Mouse (Mus musculus) urinary bladder, adult 2 months (tissue): Measurements from ENCODE around the gene Rbm19. TPM values are rescaled to one million over a fixed set of nuclear protein-coding genes. Genes with fewer than 3 reads are reported as not detected.

Experiments used
- DNase-seq: peaks from one replicate; pipeline ENCODE4 v3.0.0; 2022; ENCODE audit warnings: low spot score
- polyA plus RNA-seq: library from polyadenylated mRNA; depleted of rRNA; stranded (reverse); fragments of >200 nt; gene quantifications from 2 replicates; pipeline ENCODE4 v1.2.3, GENCODE M21; 2012

The Rbm19 gene
- polyA plus RNA-seq, 1 experiment = 7.0 TPM

DNA sequence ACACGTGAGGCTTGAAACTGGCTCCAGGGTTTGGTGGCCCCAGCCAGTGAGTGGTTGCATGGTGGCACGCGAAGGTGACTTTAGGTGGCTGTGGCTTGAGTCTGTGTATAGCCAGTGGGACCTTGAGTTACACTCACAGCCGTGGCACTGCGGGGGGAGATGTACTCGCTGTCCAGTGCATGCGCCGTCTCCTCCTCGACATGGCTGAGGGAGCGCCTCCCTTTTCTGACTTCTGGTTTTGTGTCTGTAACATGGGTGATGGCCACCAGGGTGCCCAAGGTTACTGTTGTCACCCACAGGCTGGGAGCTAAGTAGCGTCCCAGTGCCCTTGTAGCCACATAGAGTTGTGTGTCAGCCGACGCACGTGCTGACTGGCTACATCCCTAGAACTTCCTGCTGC is 19.1 kb downstream of the Rbm19 start:
- no peak for DNase-seq

DNA sequence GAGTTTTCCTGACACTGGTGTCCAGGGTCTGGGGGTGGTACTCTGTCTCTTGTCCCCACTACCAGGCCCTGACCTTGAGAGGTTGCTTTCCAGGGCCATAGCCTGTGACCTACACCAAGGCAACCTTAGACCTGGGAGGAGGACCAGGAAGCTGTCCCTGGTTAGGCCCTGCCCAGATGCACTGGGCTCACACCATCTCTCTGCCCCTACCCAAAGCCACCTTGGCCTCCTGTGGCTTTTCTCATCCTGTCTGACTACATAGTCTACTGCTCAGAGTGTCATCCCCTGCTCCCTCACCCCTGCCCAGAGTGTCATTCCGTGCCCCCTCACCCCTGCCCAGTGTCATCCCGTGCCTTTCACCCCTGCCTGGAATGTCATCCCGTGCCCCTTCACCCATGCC is 19.6 kb downstream of the Rbm19 start:
- no peak for DNase-seq

DNA sequence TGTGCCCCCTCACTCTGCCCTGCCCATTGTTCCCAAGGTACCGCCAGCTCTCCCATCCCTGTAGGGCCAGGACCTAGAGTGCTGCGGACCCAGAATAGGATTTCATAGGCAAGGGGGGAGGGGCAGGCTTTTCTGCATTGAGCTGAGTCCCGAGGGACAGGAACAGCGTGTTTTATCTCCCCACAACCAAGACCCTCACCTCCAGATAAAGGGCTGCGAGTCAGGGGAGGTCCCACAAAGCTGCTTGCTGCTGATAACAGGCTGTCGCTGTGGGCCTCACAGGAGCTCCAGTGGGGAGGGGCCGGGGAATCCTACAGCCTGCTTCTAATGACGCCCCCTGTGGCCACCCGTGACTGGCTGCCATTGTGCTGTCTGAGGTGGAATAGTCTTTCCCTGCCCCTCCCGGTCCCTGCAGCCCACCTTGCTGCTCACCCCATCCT is 20.0 kb downstream of the Rbm19 start:
- DNase-seq = no peak

- DNase-seq = no peak
Measured at GRCm38 (mm10) chr5:120137038-120137437, 20.8 kb downstream of the Rbm19 start.

DNA sequence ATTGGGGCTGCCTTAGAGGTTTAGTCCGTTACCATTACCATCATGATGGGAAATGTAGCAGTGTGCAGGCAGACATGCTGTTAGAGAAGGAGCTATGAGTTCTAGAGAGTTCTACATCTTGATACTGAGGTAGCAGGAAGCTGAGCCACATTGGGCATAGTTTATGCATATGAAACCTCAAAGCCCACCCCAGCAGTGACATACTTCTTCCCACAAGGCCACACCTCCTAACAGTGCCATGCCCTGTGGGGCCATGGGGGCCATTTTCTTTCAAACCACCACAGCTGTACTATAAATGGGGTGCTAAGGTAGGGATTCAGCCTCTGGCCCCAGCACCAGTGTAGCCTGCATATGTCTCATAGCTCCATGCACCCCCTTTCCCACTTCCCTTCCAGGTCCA is 21.6 kb downstream of the Rbm19 start:
- no peak for DNase-seq

GRCm38 (mm10) chr5:120138406-120138805 is 22.1 kb downstream of the Rbm19 start:
- DNase-seq = no peak

DNA sequence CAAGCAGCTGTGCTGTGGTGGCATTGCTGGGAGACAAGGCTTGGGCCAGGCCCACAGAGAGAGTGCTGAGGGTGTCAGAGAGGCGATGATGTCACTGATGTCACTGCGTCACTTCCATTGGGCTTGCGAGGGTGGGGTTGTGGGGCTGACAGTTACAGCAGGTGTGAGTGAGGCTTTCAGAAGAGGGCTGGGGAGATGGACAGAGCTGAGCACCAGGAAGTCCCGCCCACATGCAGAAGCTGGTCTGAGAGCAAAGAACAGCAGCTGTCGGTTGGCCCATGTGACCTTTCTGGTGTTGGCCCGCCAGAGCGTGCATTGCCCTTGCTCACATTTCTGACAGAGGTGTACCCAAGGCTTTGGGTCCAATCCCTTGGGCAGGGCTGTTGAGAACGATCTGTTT is 23.0 kb downstream of the Rbm19 start:
- DNase-seq = no peak

- DNase-seq = no peak
Measured at GRCm38 (mm10) chr5:120143941-120144340, 27.7 kb downstream of the Rbm19 start.

GRCm38 (mm10) chr5:120145371-120146050 is 29.2 kb downstream of the Rbm19 start:
- DNase-seq = no peak

DNA sequence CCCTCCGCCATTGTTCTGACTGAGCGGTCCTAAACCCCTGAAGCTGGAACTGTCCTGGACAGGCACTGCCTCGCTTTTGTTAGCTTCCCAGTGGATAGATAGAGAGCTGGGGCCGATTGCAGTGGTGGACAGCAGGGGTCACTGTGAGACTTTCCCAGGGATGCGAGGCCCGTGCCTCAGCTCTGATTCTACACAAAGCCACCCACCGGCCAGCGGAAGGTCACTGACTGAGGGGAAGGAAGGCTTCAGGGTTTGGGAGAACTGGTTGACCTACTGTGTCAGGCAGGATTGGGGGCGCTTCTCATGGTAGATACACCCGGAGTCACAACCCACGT is 29.8 kb downstream of the Rbm19 start:
- DNase-seq = no peak

- DNase-seq = no peak
Measured at GRCm38 (mm10) chr5:120146909-120147308, 30.6 kb downstream of the Rbm19 start.

- DNase-seq = no peak
Measured at GRCm38 (mm10) chr5:120148246-120148645, 32.0 kb downstream of the Rbm19 start.

- no peak for DNase-seq
Measured at GRCm38 (mm10) chr5:120151145-120151544, 34.9 kb downstream of the Rbm19 start.

DNA sequence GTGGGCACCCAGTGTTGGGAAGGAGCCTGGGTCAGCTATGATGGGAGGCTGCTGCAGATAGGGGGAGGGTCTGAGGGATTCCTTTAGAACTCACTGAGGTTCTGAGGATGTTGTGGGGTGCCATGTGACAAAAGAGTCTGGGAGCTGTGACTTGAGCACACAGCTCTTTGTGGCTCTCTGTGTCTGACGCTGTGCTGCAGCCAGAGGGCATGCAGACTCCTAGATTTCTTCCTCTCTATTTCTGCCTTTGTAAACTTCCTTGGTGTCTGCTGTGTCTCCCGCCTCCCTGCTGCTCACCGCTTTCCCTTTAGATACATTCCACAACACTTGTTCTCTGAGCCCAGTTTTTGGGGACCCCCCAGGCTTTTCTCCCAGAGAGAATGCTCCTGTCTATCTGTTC is 36.9 kb downstream of the Rbm19 start:
- no peak for DNase-seq

- no peak for DNase-seq
Measured at GRCm38 (mm10) chr5:120155672-120156071, 39.4 kb downstream of the Rbm19 start.

- DNase-seq = no peak
Measured at GRCm38 (mm10) chr5:120156166-120156909, 40.1 kb downstream of the Rbm19 start.

DNA sequence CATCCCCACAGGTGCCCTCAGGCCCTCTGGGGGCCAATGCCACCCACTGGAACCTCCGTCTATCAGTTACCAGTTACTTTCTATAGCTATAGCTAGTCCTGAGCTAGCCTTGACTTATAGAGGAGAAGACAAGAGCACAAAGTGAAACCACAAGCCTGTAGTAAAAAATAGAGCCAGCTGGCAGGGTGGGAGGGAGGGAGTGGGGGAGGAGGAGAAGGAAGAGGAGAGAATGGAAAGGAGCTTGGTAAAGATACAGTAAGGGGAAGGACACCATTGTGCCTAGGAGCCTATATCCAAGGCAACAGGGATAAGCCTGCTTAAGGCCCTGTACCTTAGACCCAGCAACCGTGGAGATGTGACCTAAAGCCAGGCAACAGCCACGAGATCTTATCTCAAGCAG is 40.9 kb downstream of the Rbm19 start:
- no peak for DNase-seq

DNA sequence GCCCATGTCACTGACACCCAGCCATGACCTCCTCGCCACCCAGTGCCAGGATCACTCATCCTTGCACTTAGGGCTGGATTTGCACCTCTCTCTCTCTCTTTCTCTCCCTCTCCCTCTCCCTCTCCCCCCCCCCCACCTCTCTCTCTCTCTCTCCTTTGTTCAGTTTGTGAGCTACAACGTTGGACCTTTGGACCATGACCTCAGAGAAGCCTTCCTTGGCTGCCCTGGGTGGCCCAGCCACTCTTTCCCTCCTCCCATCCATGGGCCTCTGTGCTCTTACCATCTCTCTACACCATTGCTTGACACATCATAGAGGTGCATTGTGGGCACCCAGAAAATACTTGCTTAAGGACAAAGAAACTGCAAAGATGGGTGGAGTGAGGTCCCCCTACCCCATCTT is 42.2 kb downstream of the Rbm19 start:
- DNase-seq = no peak

DNA sequence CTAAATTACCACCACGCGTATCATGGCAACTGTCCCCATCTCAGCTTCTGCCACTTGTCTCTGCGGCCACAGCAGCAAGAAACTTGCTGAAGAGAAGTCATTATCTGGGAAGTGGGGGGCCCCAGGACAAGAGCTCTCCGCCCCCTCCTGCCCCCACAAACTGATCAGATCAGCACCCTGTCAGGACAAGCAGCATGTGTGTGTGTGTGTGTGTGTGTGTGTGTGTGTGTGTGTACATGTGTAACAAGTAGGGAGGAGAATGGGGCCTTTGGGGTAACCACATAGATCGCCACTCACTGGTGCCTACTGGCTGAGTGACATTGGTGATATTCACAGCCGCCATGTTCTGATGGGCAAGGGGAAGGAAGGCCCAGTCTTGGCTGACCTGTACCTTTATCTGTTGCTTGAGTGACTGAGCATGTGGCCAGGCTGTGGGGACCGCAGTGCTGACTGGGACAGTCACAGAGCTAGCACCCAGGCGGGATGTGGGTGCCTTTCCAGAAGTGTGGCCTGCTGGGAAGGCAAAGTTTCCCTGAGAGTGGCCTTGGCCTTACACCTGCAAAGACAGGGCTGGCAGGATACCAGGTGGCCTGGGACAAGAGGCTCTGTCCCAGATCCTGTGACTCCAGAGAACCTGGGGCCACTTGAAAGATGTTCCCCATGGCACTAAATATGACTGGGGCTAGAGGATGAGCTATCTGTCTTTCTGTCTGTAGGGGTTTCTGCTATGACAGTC is 44.8 kb downstream of the Rbm19 start:
- no peak for DNase-seq

- DNase-seq = no peak
Measured at GRCm38 (mm10) chr5:120162689-120163088, 46.4 kb downstream of the Rbm19 start.

GRCm38 (mm10) chr5:120163428-120163827 is 47.2 kb downstream of the Rbm19 start:
- no peak for DNase-seq

DNA sequence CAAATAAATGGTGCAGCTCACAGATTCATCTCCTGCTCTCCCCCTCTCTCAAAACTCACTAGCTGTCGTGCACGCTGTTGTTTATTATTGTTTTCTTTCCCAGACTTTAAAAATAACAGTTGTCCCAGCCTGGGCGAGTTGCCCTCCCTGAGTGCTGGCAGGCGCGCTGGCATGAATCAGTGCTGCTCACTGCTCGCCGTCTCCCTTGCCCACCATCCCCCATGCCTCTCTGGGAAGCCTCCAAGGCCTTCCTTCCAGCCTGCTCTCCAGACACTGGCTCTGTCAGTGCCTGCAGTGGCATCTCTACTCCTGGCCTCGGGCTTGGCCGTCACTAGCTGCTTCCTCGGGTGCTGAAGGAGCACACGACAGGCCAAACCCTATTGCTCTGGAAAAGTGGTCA is 48.2 kb downstream of the Rbm19 start:
- DNase-seq = no peak
